Mouse (Mus musculus) forebrain, embryonic 14.5 days (tissue): ENCODE data around the gene Fgfr2. TPM values are rescaled to one million over a fixed set of nuclear protein-coding genes. Genes with fewer than 3 reads are reported as not detected.
"Not testable (repeated sequence)": the region's sequence is repeated elsewhere in the genome, so short reads cannot be mapped to it uniquely, and the experiment has no call there.

Experiments
- ATAC-seq: fragments of 200-750 bp; cut with Nextera tagmentation; 2 replicates; pipeline ENCODE4 v1.8.0; 2017; ENCODE audit warnings: mild to moderate bottlenecking, moderate library complexity
- DNase-seq: peaks from one replicate; pipeline ENCODE4 v3.0.0-alpha.2; 2015; ENCODE audit warnings: low spot score
- H3K27ac ChIP-seq: fragments of 300-500 bp; sonication (generic); 2 replicates; pipeline ENCODE4 v1.5.1; 2014; ENCODE audit warnings: low read depth, mild to moderate bottlenecking, control low read depth, low read length, moderate library complexity
- H3K27me3 ChIP-seq: fragments of 300-500 bp; sonication (generic); replicated peaks from 2 replicates; pipeline ENCODE4 v1.6.1; 2014; ENCODE audit warnings: low read length, control low read depth, mixed read lengths; ENCODE audit not compliant: control insufficient read depth, insufficient read depth
- H3K36me3 ChIP-seq: fragments of 300-500 bp; sonication (generic); 2 replicates; pipeline ENCODE4 v1.6.1; 2014; ENCODE audit warnings: low read length, control low read depth; ENCODE audit not compliant: control insufficient read depth, insufficient read depth
- H3K4me1 ChIP-seq: fragments of 300-500 bp; sonication (generic); 2 replicates; pipeline ENCODE4 v1.6.1; 2014; ENCODE audit warnings: antibody characterized with exemption, low read length, control low read depth; ENCODE audit not compliant: control insufficient read depth, insufficient read depth
- H3K4me2 ChIP-seq: fragments of 300-500 bp; sonication (generic); 2 replicates; pipeline ENCODE4 v1.6.1; 2014; ENCODE audit warnings: mild to moderate bottlenecking, control low read depth, low read length
- H3K4me3 ChIP-seq: fragments of 300-500 bp; sonication (generic); 2 replicates; pipeline ENCODE4 v1.5.1; 2014; ENCODE audit warnings: low read depth, low read length, control low read depth
- H3K9ac ChIP-seq: fragments of 300-500 bp; sonication (generic); 2 replicates; pipeline ENCODE4 v1.6.1; 2014; ENCODE audit warnings: mild to moderate bottlenecking, low read length, control low read depth, moderate library complexity
- H3K9me3 ChIP-seq: fragments of 300-500 bp; sonication (generic); replicated peaks from 2 replicates; pipeline ENCODE4 v1.6.1; 2016; ENCODE audit warnings: low read length, control low read depth, mixed read lengths; ENCODE audit not compliant: control insufficient read depth
- WGBS: fragments of 180-500 bp; shearing (Covaris S2); extraction: QIAGEN DNeasy Blood & Tissue Kit; methylation state at CpG from one replicate; pipeline ENCODE4 v1.1.7; 2014; 5-methylcytosine and 5-hydroxymethylcytosine counted together
- polyA plus RNA-seq: library from polyadenylated mRNA; unstranded; fragments of >200 nt; fragmentation: Nextera tagmentation; extraction: Ambion mirVana; gene quantifications from 2 replicates; pipeline ENCODE4 v1.2.1, GENCODE M21; 2014

The Fgfr2 gene
- polyA plus RNA-seq, 1 experiment from 2014 or later = 35.9 TPM

- H3K9ac ChIP-seq = peak overlapping the region; percentile 22; the same call in 1 of the 2 replicates
- H3K4me3 ChIP-seq = no peak overlapping the region
- peaks cover 18% of the 10 kb centered on the region for H3K4me1 ChIP-seq
- DNase-seq (peak; percentile 22), ATAC-seq (peak; percentile 26; the same call in 1 of the 2 replicates)
- no peaks in the 10 kb centered on the region for H3K27me3 ChIP-seq
- no peaks in the 10 kb centered on the region for H3K36me3 ChIP-seq
- H3K27ac ChIP-seq = peak overlapping the region; percentile 86
- no peaks in the 10 kb centered on the region for H3K9me3 ChIP-seq
- H3K4me2 ChIP-seq = no peak overlapping the region
- 53% methylated on average over 7 of the region's 7 CpGs for WGBS
Measured at GRCm38 (mm10) chr7:130668729-130669281, 2454.3 kb downstream of the Fgfr2 start.

GRCm38 (mm10) chr7:130668013-130668412 lies 2455.1 kb downstream of the Fgfr2 start:
- H3K9me3 ChIP-seq, H3K27me3 ChIP-seq, H3K27ac ChIP-seq, H3K9ac ChIP-seq, ATAC-seq, H3K4me2 ChIP-seq, H3K36me3 ChIP-seq, H3K4me3 ChIP-seq, DNase-seq: not testable (repeated sequence)
- H3K4me1 ChIP-seq = peaks cover 18% of the 10 kb centered on the region
- WGBS = 78% methylated on average over 1 of the region's 1 CpGs

GRCm38 (mm10) chr7:130665358-130665757 lies 2457.8 kb downstream of the Fgfr2 start:
- Histone ChIP-seq H3K27me3 (no peaks in the 10 kb centered on the region), H3K9me3 (no peaks in the 10 kb centered on the region), H3K9ac (no peak overlapping the region), H3K4me1 (peaks cover 15% of the 10 kb centered on the region), H3K4me3 (no peak overlapping the region), H3K36me3 (no peaks in the 10 kb centered on the region), H3K4me2 (no peak overlapping the region), H3K27ac (no peak overlapping the region)
- DNase-seq (no peak), ATAC-seq (no peak)
- WGBS = 97% methylated on average over 9 of the region's 9 CpGs

- ATAC-seq (no peak), DNase-seq (no peak)
- no peaks in the 10 kb centered on the region for H3K27me3 ChIP-seq
- H3K27ac ChIP-seq = no peak overlapping the region
- H3K36me3 ChIP-seq = no peaks in the 10 kb centered on the region
- H3K4me1 ChIP-seq = peaks cover 10% of the 10 kb centered on the region
- H3K4me3 ChIP-seq = no peak overlapping the region
- H3K4me2 ChIP-seq = no peak overlapping the region
- no peak overlapping the region for H3K9ac ChIP-seq
- WGBS = 90% methylated on average over 5 of the region's 5 CpGs
- H3K9me3 ChIP-seq = no peaks in the 10 kb centered on the region
Measured at GRCm38 (mm10) chr7:130664629-130665028, 2458.5 kb downstream of the Fgfr2 start.

GRCm38 (mm10) chr7:130664037-130664436 lies 2459.1 kb downstream of the Fgfr2 start:
- H3K4me1 ChIP-seq = peaks cover 4% of the 10 kb centered on the region
- no peak overlapping the region for H3K27ac ChIP-seq
- no peak overlapping the region for H3K4me2 ChIP-seq
- H3K9ac ChIP-seq = no peak overlapping the region
- no peak for DNase-seq
- H3K36me3 ChIP-seq = no peaks in the 10 kb centered on the region
- 98% methylated on average over 5 of the region's 5 CpGs for WGBS
- no peaks in the 10 kb centered on the region for H3K27me3 ChIP-seq
- ATAC-seq = no peak
- no peaks in the 10 kb centered on the region for H3K9me3 ChIP-seq
- H3K4me3 ChIP-seq = no peak overlapping the region

GRCm38 (mm10) chr7:130662869-130663268 lies 2460.3 kb downstream of the Fgfr2 start:
- DNase-seq = no peak
- Histone ChIP-seq H3K27ac (no peak overlapping the region), H3K9me3 (no peaks in the 10 kb centered on the region), H3K9ac (no peak overlapping the region), H3K4me2 (no peak overlapping the region), H3K27me3 (no peaks in the 10 kb centered on the region), H3K4me1 (no peaks in the 10 kb centered on the region), H3K36me3 (no peaks in the 10 kb centered on the region), H3K4me3 (no peak overlapping the region)
- ATAC-seq = no peak
- 76% methylated on average over 4 of the region's 4 CpGs for WGBS

GRCm38 (mm10) chr7:130662250-130662649 lies 2460.9 kb downstream of the Fgfr2 start:
- Histone ChIP-seq H3K4me1 (no peaks in the 10 kb centered on the region), H3K4me2 (no peak overlapping the region), H3K4me3 (no peak overlapping the region), H3K9ac (no peak overlapping the region), H3K9me3 (no peaks in the 10 kb centered on the region), H3K36me3 (no peaks in the 10 kb centered on the region), H3K27me3 (no peaks in the 10 kb centered on the region), H3K27ac (no peak overlapping the region)
- DNase-seq (no peak), ATAC-seq (no peak)
- WGBS = 64% methylated on average over 5 of the region's 5 CpGs

- DNase-seq = no peak
- H3K9ac ChIP-seq = no peak overlapping the region
- H3K4me1 ChIP-seq = no peaks in the 10 kb centered on the region
- no peak overlapping the region for H3K4me2 ChIP-seq
- H3K9me3 ChIP-seq = no peaks in the 10 kb centered on the region
- no peak for ATAC-seq
- H3K4me3 ChIP-seq = no peak overlapping the region
- no peaks in the 10 kb centered on the region for H3K36me3 ChIP-seq
- H3K27me3 ChIP-seq = no peaks in the 10 kb centered on the region
- WGBS = 96% methylated on average over 5 of the region's 5 CpGs
- no peak overlapping the region for H3K27ac ChIP-seq
Measured at GRCm38 (mm10) chr7:130659129-130659528, 2464.0 kb downstream of the Fgfr2 start.

- Histone ChIP-seq H3K36me3 (no peaks in the 10 kb centered on the region), H3K27me3 (no peaks in the 10 kb centered on the region), H3K27ac (no peak overlapping the region), H3K9ac (no peak overlapping the region), H3K9me3 (no peaks in the 10 kb centered on the region), H3K4me3 (no peak overlapping the region), H3K4me2 (no peak overlapping the region), H3K4me1 (peaks cover 6% of the 10 kb centered on the region)
- DNase-seq (no peak), ATAC-seq (no peak)
- WGBS = 90% methylated on average over 13 of the region's 13 CpGs
Measured at GRCm38 (mm10) chr7:130657751-130658150, 2465.4 kb downstream of the Fgfr2 start.
